Mouse (Mus musculus): ENCODE measurements around the gene Dusp16. TPM values are rescaled to one million over a fixed set of nuclear protein-coding genes. Genes with fewer than 3 reads are reported as not detected.

Dusp16 gene
- total RNA-seq, 2 experiments from 2014 or later, result 22.2 to 25.6 TPM

- DNase-seq, result no peak
- intact Hi-C loops (cut with DNase I), result loop anchor here (2.0 to 10.0 kb wide), 3 partner anchors 46 to 368 kb away; partner anchors contain the start of gene Cdkn1b
Measured at GRCm38 (mm10) chr6:134793046-134793806, 801 bp upstream of the Dusp16 start.

DNA sequence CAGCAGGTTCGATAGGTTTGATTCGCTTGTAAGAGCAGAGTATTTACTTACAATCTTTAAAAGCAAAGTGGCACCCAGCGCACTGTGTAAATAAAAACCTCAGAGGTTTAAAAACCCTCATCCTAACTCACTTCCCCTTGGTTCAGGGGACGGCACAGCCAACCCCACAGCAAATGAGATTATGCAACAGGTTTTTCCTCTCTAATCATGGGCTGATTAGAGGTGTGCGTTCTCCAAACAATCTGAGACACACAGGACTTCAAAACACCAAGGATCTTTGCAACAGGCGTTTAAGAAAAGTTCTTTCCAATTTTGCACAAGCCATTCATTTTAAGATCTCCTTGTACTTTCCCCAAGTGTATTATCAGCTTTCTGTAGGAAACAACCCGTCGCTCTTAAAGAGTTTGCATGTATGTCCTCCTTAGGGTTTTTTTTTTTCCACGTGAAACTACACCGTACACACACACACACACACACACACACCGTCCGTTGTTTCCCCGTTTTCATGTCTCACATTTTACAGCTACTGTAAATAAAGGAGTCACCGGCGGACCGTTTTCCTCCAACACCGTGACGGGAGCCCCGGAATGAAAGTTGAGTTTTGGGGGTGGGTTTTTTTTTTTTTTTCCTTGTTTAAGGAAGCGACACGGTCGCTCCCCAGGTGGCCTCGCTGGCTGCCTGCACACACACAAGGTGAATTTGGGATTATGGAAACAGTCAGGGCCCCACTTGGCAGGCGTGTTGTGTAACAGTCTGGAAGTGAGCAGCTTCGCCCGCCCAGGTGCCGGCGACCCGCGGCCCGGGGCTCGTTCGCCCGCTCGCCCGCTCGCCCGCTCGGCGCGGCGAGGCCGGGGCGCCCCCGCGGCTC, 940 bp downstream of the Dusp16 start:
- intact Hi-C loops (cut with DNase I), result loop anchor here (2.0 to 10.0 kb wide), 3 partner anchors 44 to 367 kb away; partner anchors contain the start of gene Cdkn1b

GRCm38 (mm10) chr6:134789100-134789499, 3.3 kb downstream of the Dusp16 start:
- intact Hi-C loops (cut with DNase I), result no loop called here
- no peak for DNase-seq

More for the DNA sequence above, 940 bp downstream of the Dusp16 start:
- peak; percentile 51 to 61 for DNase-seq

DNA sequence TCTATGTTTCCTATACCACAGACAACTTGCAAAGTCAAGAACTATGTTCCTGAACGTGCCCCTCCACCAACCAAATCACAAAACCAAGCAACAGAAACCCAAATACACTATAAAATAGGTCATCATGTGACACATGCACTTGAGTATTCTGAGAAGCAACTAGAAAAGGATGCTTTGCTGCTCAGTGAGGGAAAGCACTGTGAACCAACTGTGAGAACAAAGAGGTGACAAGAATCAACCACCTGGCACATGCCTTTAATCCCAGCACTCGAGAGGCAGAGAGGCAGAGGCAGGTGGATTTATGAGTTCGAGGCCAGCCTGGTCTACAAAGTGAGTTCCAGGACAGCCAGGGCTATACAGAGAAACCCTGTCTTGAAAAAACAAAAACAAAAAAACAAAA, 6.0 kb downstream of the Dusp16 start:
- intact Hi-C loops (cut with DNase I), result no loop called here
- DNase-seq, result no peak

DNA sequence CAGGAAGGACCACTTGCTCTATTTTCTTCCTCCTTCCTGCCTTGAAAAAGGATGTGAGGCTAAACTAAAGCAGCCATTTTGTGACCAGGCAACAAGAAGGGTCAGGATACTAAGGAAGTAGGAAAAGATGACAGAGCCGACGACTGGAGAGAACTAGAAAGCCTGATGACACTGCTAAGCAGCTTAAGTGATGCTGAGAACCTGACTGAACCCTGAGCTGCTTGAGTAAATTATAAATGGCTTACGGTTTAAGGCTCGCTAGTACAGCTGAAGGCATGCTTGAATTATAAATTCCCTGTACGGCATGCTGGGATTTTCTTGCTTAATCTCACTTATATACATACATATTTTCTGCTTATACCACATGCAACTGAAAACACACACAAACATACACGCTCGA, 9.5 kb downstream of the Dusp16 start:
- intact Hi-C loops (cut with DNase I), result no loop called here
- no peak for DNase-seq

GRCm38 (mm10) chr6:134781494-134781913, 10.9 kb downstream of the Dusp16 start:
- DNase-seq, result no peak
- intact Hi-C loops (cut with DNase I), result no loop called here

GRCm38 (mm10) chr6:134780024-134780423, 12.4 kb downstream of the Dusp16 start:
- no peak for DNase-seq
- intact Hi-C loops (cut with DNase I), result no loop called here

DNA sequence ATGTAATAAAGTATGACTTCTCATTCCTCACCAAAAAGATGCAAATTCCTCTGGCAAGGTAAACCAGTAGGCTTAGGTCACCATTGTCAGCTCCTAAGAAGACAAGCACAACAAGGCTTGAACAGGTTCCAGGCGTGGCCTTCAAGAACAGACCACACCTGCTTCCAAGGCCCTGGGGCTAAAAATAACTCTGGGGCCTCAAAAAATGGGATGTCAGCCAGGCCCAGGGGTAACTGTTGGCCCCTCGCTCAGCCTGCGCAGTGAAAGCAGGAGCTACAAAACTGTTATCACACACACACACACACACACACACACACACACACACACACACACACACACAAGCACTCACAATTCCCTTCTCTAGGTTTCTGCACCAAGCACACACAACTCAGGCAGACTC, 18.5 kb downstream of the Dusp16 start:
- peak; percentile 50 to 54 for DNase-seq
- intact Hi-C loops (cut with DNase I), result no loop called here

GRCm38 (mm10) chr6:134773292-134773893, 19.0 kb downstream of the Dusp16 start:
- DNase-seq, result no peak
- intact Hi-C loops (cut with DNase I), result no loop called here

DNA sequence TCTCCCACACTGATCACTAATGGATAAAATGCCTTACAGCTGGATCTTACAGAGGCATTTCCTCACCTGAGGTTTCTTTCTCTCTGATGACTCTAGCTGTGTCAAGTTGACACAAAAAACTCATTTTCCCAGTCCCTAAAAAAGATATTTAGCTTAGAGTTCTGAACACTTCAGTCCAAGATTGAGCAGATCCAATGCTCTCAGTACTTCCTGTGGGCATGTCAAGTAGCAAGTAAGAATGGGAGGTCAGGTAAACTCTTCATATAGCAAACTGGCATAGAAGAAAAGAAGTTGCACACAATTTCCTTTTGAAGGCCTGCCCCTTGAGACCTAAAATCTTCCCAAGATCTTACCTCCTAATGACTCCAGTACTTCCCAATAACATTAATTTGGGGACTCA, 22.1 kb downstream of the Dusp16 start:
- no peak for DNase-seq
- intact Hi-C loops (cut with DNase I), result no loop called here

- no peak for DNase-seq
- intact Hi-C loops (cut with DNase I), result no loop called here
Measured at GRCm38 (mm10) chr6:134764441-134765061, 27.9 kb downstream of the Dusp16 start.

DNA sequence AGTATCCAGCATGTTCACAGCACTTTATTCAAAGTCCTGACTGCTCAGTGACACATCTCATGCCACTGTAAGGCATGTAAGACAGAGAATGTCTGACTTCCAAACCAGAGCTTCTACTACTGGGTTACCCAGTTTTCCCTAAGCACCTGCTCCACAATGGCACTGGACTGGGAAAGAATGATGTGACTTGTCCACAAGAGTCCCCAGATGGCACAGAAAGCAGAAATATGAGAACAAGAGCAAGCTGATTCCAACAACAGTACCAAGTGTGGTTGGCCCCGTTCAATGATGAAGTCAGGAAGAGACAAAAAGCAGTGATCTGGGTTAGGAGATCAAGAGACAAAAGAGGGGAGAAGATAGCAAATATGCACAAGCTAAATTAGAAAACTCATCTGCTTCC, 29.0 kb downstream of the Dusp16 start:
- intact Hi-C loops (cut with DNase I), result no loop called here
- DNase-seq, result no peak

- intact Hi-C loops (cut with DNase I), result no loop called here
- DNase-seq, result no peak
Measured at GRCm38 (mm10) chr6:134761808-134762207, 30.6 kb downstream of the Dusp16 start.

- DNase-seq, result no peak
- intact Hi-C loops (cut with DNase I), result no loop called here
Measured at GRCm38 (mm10) chr6:134760926-134761544, 31.4 kb downstream of the Dusp16 start.

DNA sequence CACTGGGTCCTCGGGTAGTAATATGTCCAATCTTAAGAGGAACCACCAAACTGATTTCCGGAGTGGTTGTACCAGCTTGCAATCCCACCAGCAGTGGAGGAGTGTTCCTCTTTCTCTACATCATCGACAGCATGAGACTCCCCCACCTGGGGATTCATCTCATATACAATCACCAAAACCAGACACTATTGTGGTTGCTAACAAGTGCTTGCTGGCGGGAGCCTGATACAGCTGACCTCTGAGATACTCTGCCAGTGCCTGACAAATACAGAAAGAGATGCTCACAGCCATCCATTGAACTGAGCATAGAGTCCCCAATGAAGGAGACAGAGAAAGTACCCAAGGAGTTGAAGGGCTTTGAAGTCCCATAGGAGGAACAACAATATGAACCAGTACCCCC, 36.4 kb downstream of the Dusp16 start:
- intact Hi-C loops (cut with DNase I), result no loop called here
- no peak for DNase-seq

GRCm38 (mm10) chr6:134753858-134754257, 38.6 kb downstream of the Dusp16 start:
- no peak for DNase-seq
- intact Hi-C loops (cut with DNase I), result no loop called here

DNA sequence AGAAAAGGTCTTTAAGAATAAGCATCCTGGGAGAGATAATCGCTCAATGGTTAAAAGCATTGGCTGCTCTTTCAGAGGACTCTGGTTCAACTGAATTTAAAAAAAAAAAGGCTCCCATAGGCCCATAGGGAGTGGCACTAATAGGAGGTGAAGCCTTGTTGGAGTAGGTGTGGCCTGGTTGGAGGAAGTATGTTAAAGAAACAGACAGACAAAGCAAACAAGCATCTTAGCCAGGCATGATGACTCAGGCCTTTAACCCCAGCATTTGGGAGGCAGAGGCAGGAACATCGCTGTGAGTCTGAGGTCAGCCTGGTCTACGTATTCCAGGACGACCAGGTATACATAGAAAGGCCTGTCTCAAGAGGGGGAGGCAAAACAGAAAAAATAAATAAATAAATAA, 39.0 kb downstream of the Dusp16 start:
- intact Hi-C loops (cut with DNase I), result no loop called here
- DNase-seq, result no peak

GRCm38 (mm10) chr6:134751883-134752647, 40.4 kb downstream of the Dusp16 start:
- no peak for DNase-seq
- intact Hi-C loops (cut with DNase I), result no loop called here

DNA sequence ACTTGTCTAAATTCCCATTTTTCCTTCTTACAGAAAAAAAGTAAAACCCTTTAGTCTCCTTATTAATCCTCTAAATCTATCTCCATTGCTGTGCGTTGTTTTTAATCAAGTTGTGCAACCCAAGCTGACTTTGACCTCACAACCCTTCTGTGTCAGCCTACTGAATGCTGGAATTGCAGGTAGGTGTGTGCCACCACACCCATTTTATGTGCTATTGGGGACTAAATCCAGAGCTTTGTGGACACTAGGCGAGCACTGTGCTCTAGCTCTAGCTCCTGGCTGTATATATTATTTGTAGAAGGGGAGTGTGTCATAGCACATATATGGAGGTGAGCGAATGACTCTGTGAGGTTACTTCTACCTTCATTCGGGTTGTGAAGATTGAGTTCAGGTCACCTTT, 41.3 kb downstream of the Dusp16 start:
- DNase-seq, result no peak
- intact Hi-C loops (cut with DNase I), result no loop called here

Measured in heart, postnatal 36 days (tissue).